In the genomic region with DNA sequence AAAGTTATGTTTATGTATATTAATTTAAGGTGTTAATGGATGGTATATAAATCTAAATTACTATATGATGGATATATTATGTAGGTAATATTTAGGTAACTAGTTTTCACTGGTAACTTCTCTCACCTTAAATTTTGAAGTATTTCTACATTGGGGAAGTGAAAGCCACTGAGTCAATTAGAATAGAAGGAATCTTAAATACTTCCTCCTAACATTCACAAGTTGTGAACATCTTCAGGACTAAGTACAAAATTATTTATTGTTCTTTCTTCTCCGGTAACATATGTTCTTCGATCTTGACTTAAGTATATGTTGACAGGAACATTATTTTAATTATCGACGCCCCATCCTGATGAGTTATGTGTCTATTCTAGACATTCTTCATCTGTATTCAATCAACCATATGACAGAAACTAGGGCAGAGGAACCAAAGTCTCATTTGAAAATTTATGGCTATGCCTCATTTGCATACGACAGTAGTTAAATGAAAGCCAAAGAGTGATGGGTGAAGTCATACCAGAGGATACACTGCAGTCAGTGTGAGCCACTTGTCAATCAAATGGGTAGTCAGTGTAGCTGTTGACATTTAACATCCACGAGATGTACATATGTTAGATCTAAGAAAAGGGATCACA, we compare ENCODE assay signal across 21 mouse cellular contexts.
DNase-seq lines count a peak whose midpoint lies in the region; ATAC-seq and TF ChIP-seq lines count a peak whose summit lies in the region.
"Had no signal": no experiment of that assay in that cellular context is flagged by ENCODE, and none has a peak within 500 bp of the region (broad histone marks: within the 10 kb centered on the region; RNA-seq: fewer than 3 reads in every experiment).

No protein-coding gene starts in this region.

- no peaks in the 10 kb centered on the region for H3K27me3 ChIP-seq in forebrain, embryonic 15.5 days
- no peaks in the 10 kb centered on the region for H3K27me3 ChIP-seq in forebrain, embryonic 13.5 days
- H3K27me3 ChIP-seq in hindbrain, embryonic 12.5 days = no peaks in the 10 kb centered on the region
- H3K27me3 ChIP-seq: embryonic facial prominence, embryonic 13.5 days; heart, embryonic 15.5 days; hindbrain, embryonic 15.5 days had no signal

- H3K4me2 ChIP-seq in forebrain, embryonic 15.5 days (replicated peaks) = no peak overlapping the region
- H3K4me2 ChIP-seq in forebrain, embryonic 13.5 days = no peak overlapping the region
- no peak overlapping the region for H3K4me2 ChIP-seq in hindbrain, embryonic 12.5 days (replicated peaks)
- H3K4me2 ChIP-seq: embryonic facial prominence, embryonic 13.5 days; heart, embryonic 11.5 days; heart, embryonic 15.5 days; hindbrain, embryonic 15.5 days had no signal

- no peak overlapping the region for H3K4me3 ChIP-seq in forebrain, embryonic 15.5 days
- no peak overlapping the region for H3K4me3 ChIP-seq in forebrain, embryonic 13.5 days
- H3K4me3 ChIP-seq in bone marrow macrophage, adult 2 months (ENCODE audit: insufficient read depth, low read length) = no peak overlapping the region
- no peak overlapping the region for H3K4me3 ChIP-seq in hindbrain, embryonic 12.5 days
- H3K4me3 ChIP-seq: embryonic facial prominence, embryonic 13.5 days; heart, adult 2 months; heart, embryonic 15.5 days; hindbrain, embryonic 15.5 days had no signal

- TF ChIP-seq POLR2A in bone marrow macrophage, adult 2 months (IDR thresholded peaks at IDR 0.05; ENCODE audit: borderline replicate concordance, low read depth, low read length) = no peak

- DNase-seq in A20 (ENCODE audit: low read depth, low spot score) = peak; percentile 90
- DNase-seq in gastrocnemius, postnatal 4 days (ENCODE audit: low spot score in 2 of 2) = no peak
- DNase-seq: adrenal gland, postnatal 10 days; cerebellum, adult 18-20 months; cerebellum, adult 9-11 months; cerebellum, postnatal 36 days; gastrocnemius, postnatal 36 days; heart, adult 2 months; heart, postnatal 14 days had no signal

- no peak overlapping the region for H3K27ac ChIP-seq in forebrain, embryonic 15.5 days (replicated peaks)
- no peak overlapping the region for H3K27ac ChIP-seq in forebrain, embryonic 13.5 days
- peak overlapping the region; percentile 31; the same call in 1 of the 2 replicates for H3K27ac ChIP-seq in bone marrow macrophage, adult 2 months (ENCODE audit: insufficient read depth, low read depth, low read length)
- H3K27ac ChIP-seq in hindbrain, embryonic 12.5 days = no peak overlapping the region
- H3K27ac ChIP-seq: embryonic facial prominence, embryonic 13.5 days; heart, adult 2 months; heart, embryonic 15.5 days; hindbrain, embryonic 15.5 days had no signal

- H3K4me1 ChIP-seq in forebrain, embryonic 15.5 days = peaks cover 21% of the 10 kb centered on the region
- peaks cover 12% of the 10 kb centered on the region for H3K4me1 ChIP-seq in forebrain, embryonic 13.5 days
- peaks cover 17% of the 10 kb centered on the region for H3K4me1 ChIP-seq in bone marrow macrophage, adult 2 months (ENCODE audit: control insufficient read depth, insufficient read depth, low read length)
- H3K4me1 ChIP-seq in hindbrain, embryonic 12.5 days = no peaks in the 10 kb centered on the region
- H3K4me1 ChIP-seq: embryonic facial prominence, embryonic 13.5 days; heart, embryonic 15.5 days; hindbrain, embryonic 15.5 days had no signal

- no peaks in the 10 kb centered on the region for H3K9me3 ChIP-seq in forebrain, embryonic 15.5 days
- no peaks in the 10 kb centered on the region for H3K9me3 ChIP-seq in forebrain, embryonic 13.5 days (replicated peaks)
- no peaks in the 10 kb centered on the region for H3K9me3 ChIP-seq in hindbrain, embryonic 12.5 days (replicated peaks)
- H3K9me3 ChIP-seq: embryonic facial prominence, embryonic 13.5 days; G1E; heart, embryonic 15.5 days; hindbrain, embryonic 15.5 days had no signal

- 71% methylated on average over 6 of the region's 6 CpGs for WGBS in forebrain, embryonic 15.5 days
- 83% methylated on average over 6 of the region's 6 CpGs for WGBS in forebrain, embryonic 13.5 days
- 91% methylated on average over 6 of the region's 6 CpGs for WGBS in hindbrain, embryonic 12.5 days

- no peak for TF ChIP-seq CTCF in bone marrow macrophage, adult 2 months (IDR thresholded peaks at IDR 0.05; ENCODE audit: low read depth, low read length)

- 0 out of 2 replicates have a peak, but pooled peaks cover 7% of the 10 kb centered on the region for H3K36me3 ChIP-seq in forebrain, embryonic 15.5 days
- H3K36me3 ChIP-seq in forebrain, embryonic 13.5 days (ENCODE audit: poor library complexity, severe bottlenecking) = peaks cover 24% of the 10 kb centered on the region
- H3K36me3 ChIP-seq in hindbrain, embryonic 12.5 days = peaks cover 17% of the 10 kb centered on the region; the same call in 1 of the 2 replicates
- H3K36me3 ChIP-seq: hindbrain, embryonic 15.5 days had no signal

- H3K9ac ChIP-seq in forebrain, embryonic 15.5 days (replicated peaks) = no peak overlapping the region
- no peak overlapping the region for H3K9ac ChIP-seq in forebrain, embryonic 13.5 days
- no peak overlapping the region for H3K9ac ChIP-seq in hindbrain, embryonic 12.5 days
- H3K9ac ChIP-seq: embryonic facial prominence, embryonic 13.5 days; heart, embryonic 15.5 days; hindbrain, embryonic 15.5 days had no signal

- ATAC-seq in forebrain, embryonic 15.5 days (replicated peaks) = peak; percentile 59
- no peak; the same call in 1 of the 2 replicates for ATAC-seq in forebrain, embryonic 13.5 days
- ATAC-seq in megakaryocyte progenitor cell, adult 5-6 weeks (replicated peaks; ENCODE audit: poor library complexity) = peak; percentile 38
- ATAC-seq in frontal cortex, adult (ENCODE audit: low TSS enrichment) = no peak
- ATAC-seq in hindbrain, embryonic 12.5 days (ENCODE audit: low FRiP score) = no peak
- ATAC-seq: intestine, embryonic 16.5 days had no signal

Comparison
In these comparisons a context has a peak if more than half of its experiments do, and no peak if none do; other contexts are left out.
1. ATAC-seq: peak in forebrain, embryonic 15.5 days (single experiment) and megakaryocyte progenitor cell, adult 5-6 weeks (single experiment); none in forebrain, embryonic 13.5 days (single experiment), frontal cortex, adult (single experiment) and hindbrain, embryonic 12.5 days (single experiment).